Mouse (Mus musculus) MEL (cell line): ENCODE measurements around the gene Lmo7. TPM values are rescaled to one million over a fixed set of nuclear protein-coding genes. Genes with fewer than 3 reads are reported as not detected.

Experiments used
- DNase-seq: peaks from one replicate; pipeline ENCODE4 v3.0.0; 2011; ENCODE audit warnings: low read depth, low spot score
- H3K27ac ChIP-seq: 2 replicates; pipeline ENCODE4 v1.5.1; 2012; ENCODE audit warnings: low read depth, mild to moderate bottlenecking, control low read depth, low read length, moderate library complexity; ENCODE audit not compliant: control insufficient read depth
- H3K27me3 ChIP-seq, 2 experiments: fragments of 150-350 bp in 1 of 2; sonication (generic) in 1 of 2; 2 replicates each; pipeline ENCODE4 v1.6.1; 2012; ENCODE audit warnings: low read length in 2 of 2, mild to moderate bottlenecking in 2 of 2, improper control_type of control experiment in 1 of 2, moderate library complexity in 1 of 2; ENCODE audit not compliant: insufficient read depth in 2 of 2, control insufficient read depth in 1 of 2
- H3K36me3 ChIP-seq, 2 experiments: 2 replicates each; pipeline ENCODE4 v1.6.1; 2012 to 2014; ENCODE audit warnings: low read length in 2 of 2, improper control_type of control experiment in 1 of 2, inconsistent platforms in 1 of 2, mild to moderate bottlenecking in 1 of 2; ENCODE audit not compliant: insufficient read depth in 2 of 2, control insufficient read depth in 1 of 2
- H3K4me1 ChIP-seq, 2 experiments: fragments of 150-350 bp in 1 of 2; sonication (generic) in 1 of 2; 2 replicates each; pipeline ENCODE4 v1.6.1; 2012; ENCODE audit warnings: low read length in 2 of 2, improper control_type of control experiment in 1 of 2, mild to moderate bottlenecking in 1 of 2; ENCODE audit not compliant: insufficient read depth in 2 of 2, control insufficient read depth in 1 of 2
- H3K4me3 ChIP-seq, 2 experiments: fragments of 150-350 bp in 1 of 2; sonication (generic) in 1 of 2; 2 replicates each; pipeline ENCODE4 v1.5.1; 2012; ENCODE audit warnings: low read depth in 2 of 2, low read length in 2 of 2, mild to moderate bottlenecking in 2 of 2, moderate library complexity in 2 of 2, control low read depth in 1 of 2, improper control_type of control experiment in 1 of 2; ENCODE audit not compliant: control insufficient read depth in 1 of 2, insufficient read depth in 1 of 2
- H3K79me2 ChIP-seq: 2 replicates; pipeline ENCODE4 v1.6.1; 2012; ENCODE audit warnings: mild to moderate bottlenecking, low read length, moderate library complexity; ENCODE audit not compliant: control insufficient read depth, poor library complexity, insufficient read depth
- H3K9ac ChIP-seq: 2 replicates; pipeline ENCODE4 v1.6.1; 2012; ENCODE audit warnings: low read depth, mild to moderate bottlenecking, control low read depth, low read length, moderate library complexity; ENCODE audit not compliant: control insufficient read depth, poor library complexity, severe bottlenecking
- H3K9me3 ChIP-seq: fragments of 150-350 bp; sonication (generic); replicated peaks from 2 replicates; pipeline ENCODE4 v1.6.1; 2012; ENCODE audit warnings: mild to moderate bottlenecking, low read length, improper control_type of control experiment, moderate library complexity; ENCODE audit not compliant: insufficient read depth
- E2F4 ChIP-seq: IDR thresholded peaks from 2 replicates; pipeline ENCODE4 v1.6.1; 2011; ENCODE audit warnings: low read depth, low read length, improper control_type of control experiment, borderline replicate concordance
- ELF1 ChIP-seq: IDR thresholded peaks from 2 replicates; pipeline ENCODE4 v1.6.1; 2014; ENCODE audit warnings: low read depth, mild to moderate bottlenecking, inconsistent platforms, low read length, improper control_type of control experiment, moderate library complexity
- ETS1 ChIP-seq: IDR thresholded peaks from 2 replicates; pipeline ENCODE4 v1.6.1; 2012; ENCODE audit warnings: low read depth, mild to moderate bottlenecking, inconsistent platforms, low read length, improper control_type of control experiment, moderate library complexity
- GABPA ChIP-seq: IDR thresholded peaks from 2 replicates; pipeline ENCODE4 v1.6.1; 2012; ENCODE audit warnings: low read depth, mild to moderate bottlenecking, inconsistent platforms, low read length, improper control_type of control experiment, moderate library complexity
- KAT2A ChIP-seq: conservative IDR thresholded peaks from 2 replicates; pipeline ENCODE4 v1.6.1; 2012; ENCODE audit warnings: low read depth, low read length, improper control_type of control experiment, inconsistent platforms
- MAZ ChIP-seq: IDR thresholded peaks from 2 replicates; pipeline ENCODE4 v1.6.1; 2012; ENCODE audit warnings: low read depth, mild to moderate bottlenecking, inconsistent platforms, low read length, improper control_type of control experiment
- MEF2A ChIP-seq: IDR thresholded peaks from 2 replicates; pipeline ENCODE4 v1.6.1; 2014; ENCODE audit warnings: low read depth, mild to moderate bottlenecking, inconsistent platforms, low read length, improper control_type of control experiment; ENCODE audit not compliant: poor library complexity, insufficient replicate concordance, severe bottlenecking; ENCODE audit errors: extremely low read depth
- MXI1 ChIP-seq: IDR thresholded peaks from 2 replicates; pipeline ENCODE4 v1.6.1; 2011; ENCODE audit warnings: mild to moderate bottlenecking, low read depth, low read length, improper control_type of control experiment
- MYB ChIP-seq: IDR thresholded peaks from 2 replicates; pipeline ENCODE4 v1.6.1; 2011; ENCODE audit warnings: mild to moderate bottlenecking, low read depth, low read length, improper control_type of control experiment
- MYC ChIP-seq: IDR thresholded peaks from 2 replicates; pipeline ENCODE4 v1.6.1; 2011; ENCODE audit warnings: low read depth, mild to moderate bottlenecking, low read length, improper control_type of control experiment, moderate library complexity
- NELFE ChIP-seq: IDR thresholded peaks from 2 replicates; pipeline ENCODE4 v1.6.1; 2011; ENCODE audit warnings: low read depth, low read length, improper control_type of control experiment
- NRF1 ChIP-seq: IDR thresholded peaks from 2 replicates; pipeline ENCODE4 v1.6.1; 2014; ENCODE audit warnings: low read depth, mild to moderate bottlenecking, inconsistent platforms, low read length, improper control_type of control experiment, moderate library complexity; ENCODE audit not compliant: poor library complexity, insufficient read depth, severe bottlenecking
- POLR2AphosphoS5 ChIP-seq: IDR thresholded peaks from 2 replicates; pipeline ENCODE4 v1.6.1; 2012; ENCODE audit warnings: low read depth, borderline replicate concordance, mild to moderate bottlenecking, inconsistent platforms, low read length, moderate library complexity, mixed read lengths
- RAD21 ChIP-seq: IDR thresholded peaks from 2 replicates; pipeline ENCODE4 v1.6.1; 2011; ENCODE audit warnings: mild to moderate bottlenecking, low read depth, low read length, improper control_type of control experiment
- RCOR1 ChIP-seq: IDR thresholded peaks from 2 replicates; pipeline ENCODE4 v1.6.1; 2012; ENCODE audit warnings: low read depth, mild to moderate bottlenecking, inconsistent platforms, low read length, improper control_type of control experiment
- SIN3A ChIP-seq: IDR thresholded peaks from 2 replicates; pipeline ENCODE4 v1.6.1; 2012; ENCODE audit warnings: low read length, improper control_type of control experiment, inconsistent platforms
- SMC3 ChIP-seq: IDR thresholded peaks from 2 replicates; pipeline ENCODE4 v1.6.1; 2011; ENCODE audit warnings: low read depth, low read length, improper control_type of control experiment
- UBTF ChIP-seq: IDR thresholded peaks from 2 replicates; pipeline ENCODE4 v1.6.1; 2012; ENCODE audit warnings: low read depth, mild to moderate bottlenecking, inconsistent platforms, low read length, improper control_type of control experiment, moderate library complexity, borderline replicate concordance; ENCODE audit not compliant: insufficient read depth
- USF1 ChIP-seq: IDR thresholded peaks from 2 replicates; pipeline ENCODE4 v1.6.1; 2014; ENCODE audit warnings: low read depth, mild to moderate bottlenecking, inconsistent platforms, low read length, improper control_type of control experiment, moderate library complexity
- ZKSCAN1 ChIP-seq: IDR thresholded peaks from 2 replicates; pipeline ENCODE4 v1.6.1; 2012; ENCODE audit warnings: low read depth, mild to moderate bottlenecking, inconsistent platforms, low read length, improper control_type of control experiment, moderate library complexity
- ZMIZ1 ChIP-seq: IDR thresholded peaks from 2 replicates; pipeline ENCODE4 v1.6.1; 2012; ENCODE audit warnings: low read depth, mild to moderate bottlenecking, inconsistent platforms, low read length, improper control_type of control experiment, moderate library complexity
- ZNF384 ChIP-seq: IDR thresholded peaks from 2 replicates; pipeline ENCODE4 v1.6.1; 2012; ENCODE audit warnings: low read depth, mild to moderate bottlenecking, inconsistent platforms, low read length, improper control_type of control experiment
- polyA plus RNA-seq, 2 experiments: library from polyadenylated mRNA; stranded (reverse) in 1 of 2; unstranded in 1 of 2; fragments of >175 nt in 1 of 2; fragments of >200 nt in 1 of 2; gene quantifications; 2 replicates each; pipeline versions ENCODE4 v1.2.1 to v1.2.4; 2012; ENCODE audit warnings: low replicate concordance in 2 of 2, low read depth in 1 of 2; ENCODE audit not compliant: insufficient read length in 2 of 2, insufficient read depth in 1 of 2, missing spikeins in 1 of 2
- total RNA-seq: library from RNA; depleted of rRNA; stranded (reverse); fragments of 300-350 nt; gene quantifications from 2 replicates; pipeline ENCODE4 v1.2.3, GENCODE M21; 2012

The Lmo7 gene
- total and polyA plus RNA-seq, 3 experiments: not detected

GRCm38 (mm10) chr14:101930576-101931447 is 201.1 kb downstream of the Lmo7 start:
- H3K27ac ChIP-seq: no peak overlapping the region
- TF ChIP-seq ELF1: no peak
- TF ChIP-seq RCOR1: no peak
- no peak for TF ChIP-seq MYB
- TF ChIP-seq NRF1: no peak
- TF ChIP-seq MEF2A: no peak
- TF ChIP-seq NELFE: no peak
- no peak for TF ChIP-seq MAZ
- no peak for TF ChIP-seq ZMIZ1
- TF ChIP-seq POLR2AphosphoS5: no peak
- no peak for TF ChIP-seq USF1
- no peak for TF ChIP-seq MXI1
- no peak for TF ChIP-seq UBTF
- TF ChIP-seq MYC: no peak
- no peak for TF ChIP-seq KAT2A
- TF ChIP-seq SMC3: no peak
- no peak for TF ChIP-seq SIN3A
- TF ChIP-seq, all 39 proteins: peak for 0
- H3K4me3 ChIP-seq: no peak overlapping the region
- no peaks in the 10 kb centered on the region for H3K36me3 ChIP-seq
- no peaks in the 10 kb centered on the region for H3K27me3 ChIP-seq
- no peaks in the 10 kb centered on the region for H3K79me2 ChIP-seq
- H3K9ac ChIP-seq: no peak overlapping the region
- H3K9me3 ChIP-seq: no peaks in the 10 kb centered on the region
- no peaks in the 10 kb centered on the region for H3K4me1 ChIP-seq
- no peak for DNase-seq

- Histone ChIP-seq H3K4me1 (no peaks in the 10 kb centered on the region), H3K4me3 (no peak overlapping the region), H3K27ac (no peak overlapping the region), H3K27me3 (no peaks in the 10 kb centered on the region), H3K36me3 (no peaks in the 10 kb centered on the region), H3K79me2 (no peaks in the 10 kb centered on the region), H3K9ac (no peak overlapping the region), H3K9me3 (no peaks in the 10 kb centered on the region)
- no peak for DNase-seq
- TF ChIP-seq MEF2A: no peak
- no peak for TF ChIP-seq MXI1
- TF ChIP-seq USF1: no peak
- no peak for TF ChIP-seq GABPA
- no peak for TF ChIP-seq NELFE
- no peak for TF ChIP-seq E2F4
- TF ChIP-seq ETS1: no peak
- TF ChIP-seq SIN3A: no peak
- TF ChIP-seq ZNF384: no peak
- TF ChIP-seq ZKSCAN1: no peak
- TF ChIP-seq RCOR1: no peak
- no peak for TF ChIP-seq RAD21
These were observed 201.6 kb downstream of the Lmo7 start for GRCm38 (mm10) chr14:101931448-101931750.
